Mouse (Mus musculus): ENCODE data around the gene Kcnab1. TPM values are rescaled to one million over a fixed set of nuclear protein-coding genes. Genes with fewer than 3 reads are reported as not detected.

Gene Kcnab1
- polyA plus RNA-seq, 1 experiment from 2014 or later, result 3.0 TPM

- Histone ChIP-seq H3K4me1 (ENCODE audit: control insufficient read depth, insufficient read depth, low read length) (no peaks in the 10 kb centered on the region), H3K9me3 (replicated peaks; ENCODE audit: control insufficient read depth, low read length) (no peaks in the 10 kb centered on the region), H3K4me2 (ENCODE audit: low read depth, low read length) (no peak overlapping the region), H3K27me3 (ENCODE audit: control insufficient read depth, insufficient read depth, low read length) (no peaks in the 10 kb centered on the region), H3K27ac (replicated peaks; ENCODE audit: low read depth, low read length) (no peak overlapping the region), H3K9ac (replicated peaks; ENCODE audit: low read length) (no peak overlapping the region), H3K36me3 (replicated peaks; ENCODE audit: control insufficient read depth, insufficient read depth, low read depth, low read length) (no peaks in the 10 kb centered on the region), H3K4me3 (ENCODE audit: low read depth, low read length) (no peak overlapping the region)
- WGBS, result 76% methylated on average over 2 of the region's 2 CpGs
- ATAC-seq (replicated peaks; ENCODE audit: insufficient number of reproducible peaks, low FRiP score, low TSS enrichment, low read depth), result no peak
- DNase-seq (ENCODE audit: low spot score), result no peak
Measured at GRCm38 (mm10) chr3:65213725-65214124, 104.5 kb downstream of the Kcnab1 start.

DNA sequence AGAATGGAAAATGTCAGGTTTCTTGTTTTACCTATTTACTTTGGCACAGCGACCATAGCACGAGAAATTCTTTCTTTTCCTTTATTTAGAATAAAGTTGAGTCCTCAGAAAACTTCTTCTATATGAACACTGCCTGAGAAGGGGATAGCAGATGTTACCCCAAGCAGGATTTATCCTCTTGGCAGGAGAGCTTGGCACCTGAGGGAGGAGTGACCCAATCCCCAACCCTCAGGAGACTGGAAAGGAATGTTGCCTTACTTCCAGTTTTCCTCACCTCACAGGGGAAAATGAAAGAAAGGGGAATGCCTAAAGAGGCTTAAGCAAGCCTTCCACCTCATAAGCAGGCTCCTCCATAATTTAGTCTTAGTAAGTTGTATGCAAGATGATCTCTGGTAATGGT is 105.5 kb downstream of the Kcnab1 start:
- no peaks in the 10 kb centered on the region for H3K36me3 ChIP-seq (replicated peaks; ENCODE audit: control insufficient read depth, insufficient read depth, low read depth, low read length)
- H3K9ac ChIP-seq (replicated peaks; ENCODE audit: low read length), result no peak overlapping the region
- WGBS, result 80% methylated on average over 2 of the region's 2 CpGs
- ATAC-seq (replicated peaks; ENCODE audit: insufficient number of reproducible peaks, low FRiP score, low TSS enrichment, low read depth), result no peak
- no peak for DNase-seq (ENCODE audit: low spot score)
- no peaks in the 10 kb centered on the region for H3K4me1 ChIP-seq (ENCODE audit: control insufficient read depth, insufficient read depth, low read length)
- H3K4me2 ChIP-seq (ENCODE audit: low read depth, low read length), result no peak overlapping the region
- no peak overlapping the region for H3K4me3 ChIP-seq (ENCODE audit: low read depth, low read length)
- no peak overlapping the region for H3K27ac ChIP-seq (replicated peaks; ENCODE audit: low read depth, low read length)
- no peaks in the 10 kb centered on the region for H3K27me3 ChIP-seq (ENCODE audit: control insufficient read depth, insufficient read depth, low read length)
- no peaks in the 10 kb centered on the region for H3K9me3 ChIP-seq (replicated peaks; ENCODE audit: control insufficient read depth, low read length)

DNA sequence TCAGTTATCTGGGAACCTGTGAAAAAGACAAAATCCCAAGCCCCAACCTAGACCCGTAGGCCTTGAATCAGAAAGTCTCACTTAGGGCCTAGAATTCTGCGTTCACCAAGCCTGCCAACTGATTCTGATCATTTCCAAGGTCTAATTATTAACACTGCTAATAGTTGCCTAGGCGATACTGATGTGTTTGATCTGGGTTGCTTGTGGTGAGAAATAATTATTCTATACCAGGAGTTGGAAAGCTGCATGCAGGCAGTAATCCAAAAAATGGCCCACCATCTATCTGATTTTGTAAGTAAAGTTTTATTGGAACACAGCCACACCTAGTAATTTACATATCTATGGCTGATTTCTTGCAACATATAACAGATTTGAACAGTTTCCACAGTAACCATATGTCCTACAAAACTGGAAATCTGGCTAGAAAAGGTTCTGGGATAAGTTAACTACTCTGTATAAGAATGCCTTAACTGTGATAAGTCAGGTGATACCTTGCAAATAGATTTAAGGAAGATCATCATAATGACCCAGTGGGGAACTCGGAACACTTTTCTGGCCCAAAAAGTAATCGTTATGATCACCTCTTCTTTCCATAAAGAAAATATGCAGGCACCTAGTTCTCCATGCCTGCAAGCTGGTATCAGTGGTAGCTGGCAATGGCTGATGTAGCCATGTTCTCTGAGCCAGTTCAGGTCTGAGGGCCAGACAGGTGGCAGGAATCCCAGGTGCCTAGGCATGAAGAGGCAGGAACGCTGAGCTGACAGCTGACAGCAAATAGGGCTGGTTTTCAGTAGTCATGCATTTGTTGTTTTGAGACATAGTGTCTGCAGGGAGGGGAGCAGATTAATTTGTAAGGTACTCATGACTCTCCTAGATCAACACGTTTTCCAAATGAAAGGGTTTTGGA is 108.7 kb downstream of the Kcnab1 start:
- Histone ChIP-seq H3K27me3 (ENCODE audit: control insufficient read depth, insufficient read depth, low read length) (no peaks in the 10 kb centered on the region), H3K4me2 (ENCODE audit: low read depth, low read length) (no peak overlapping the region), H3K4me3 (ENCODE audit: low read depth, low read length) (no peak overlapping the region), H3K4me1 (ENCODE audit: control insufficient read depth, insufficient read depth, low read length) (no peaks in the 10 kb centered on the region), H3K27ac (replicated peaks; ENCODE audit: low read depth, low read length) (no peak overlapping the region), H3K9ac (replicated peaks; ENCODE audit: low read length) (no peak overlapping the region), H3K9me3 (replicated peaks; ENCODE audit: control insufficient read depth, low read length) (no peaks in the 10 kb centered on the region), H3K36me3 (replicated peaks; ENCODE audit: control insufficient read depth, insufficient read depth, low read depth, low read length) (no peaks in the 10 kb centered on the region)
- DNase-seq (ENCODE audit: low spot score) (no peak), ATAC-seq (replicated peaks; ENCODE audit: insufficient number of reproducible peaks, low FRiP score, low TSS enrichment, low read depth) (no peak)
- WGBS, result 85% methylated on average over 7 of the region's 7 CpGs

GRCm38 (mm10) chr3:65220287-65220686 is 111.1 kb downstream of the Kcnab1 start:
- H3K9me3 ChIP-seq (replicated peaks; ENCODE audit: control insufficient read depth, low read length), result no peaks in the 10 kb centered on the region
- no peak overlapping the region for H3K27ac ChIP-seq (replicated peaks; ENCODE audit: low read depth, low read length)
- no peak overlapping the region for H3K4me2 ChIP-seq (ENCODE audit: low read depth, low read length)
- ATAC-seq (replicated peaks; ENCODE audit: insufficient number of reproducible peaks, low FRiP score, low TSS enrichment, low read depth) (no peak), DNase-seq (ENCODE audit: low spot score) (no peak)
- no peak overlapping the region for H3K4me3 ChIP-seq (ENCODE audit: low read depth, low read length)
- no peak overlapping the region for H3K9ac ChIP-seq (replicated peaks; ENCODE audit: low read length)
- no peaks in the 10 kb centered on the region for H3K4me1 ChIP-seq (ENCODE audit: control insufficient read depth, insufficient read depth, low read length)
- no peaks in the 10 kb centered on the region for H3K36me3 ChIP-seq (replicated peaks; ENCODE audit: control insufficient read depth, insufficient read depth, low read depth, low read length)
- H3K27me3 ChIP-seq (ENCODE audit: control insufficient read depth, insufficient read depth, low read length), result no peaks in the 10 kb centered on the region

DNA sequence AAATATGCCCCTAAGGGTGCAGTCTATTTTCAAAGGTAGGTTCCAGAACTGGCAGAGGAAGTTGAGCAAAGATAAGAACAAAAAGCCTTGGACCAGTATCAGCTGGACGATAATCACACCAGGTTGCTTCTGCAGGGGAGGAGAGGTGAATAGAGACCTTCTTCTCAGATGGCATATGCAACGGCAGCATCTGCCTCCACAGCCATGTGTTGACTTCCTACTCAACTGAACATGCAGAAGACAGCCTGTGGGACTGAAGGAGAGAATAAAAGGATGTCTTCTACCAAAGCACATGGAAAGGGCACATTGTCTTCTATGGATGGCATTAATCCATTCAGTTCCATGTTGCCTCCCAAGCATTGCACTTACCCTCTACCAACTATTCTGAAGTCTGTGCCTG is 114.5 kb downstream of the Kcnab1 start:
- Histone ChIP-seq H3K9me3 (replicated peaks; ENCODE audit: control insufficient read depth, low read length) (no peaks in the 10 kb centered on the region), H3K4me2 (ENCODE audit: low read depth, low read length) (no peak overlapping the region), H3K27ac (replicated peaks; ENCODE audit: low read depth, low read length) (no peak overlapping the region), H3K4me1 (ENCODE audit: control insufficient read depth, insufficient read depth, low read length) (no peaks in the 10 kb centered on the region), H3K27me3 (ENCODE audit: control insufficient read depth, insufficient read depth, low read length) (no peaks in the 10 kb centered on the region), H3K4me3 (ENCODE audit: low read depth, low read length) (no peak overlapping the region), H3K9ac (replicated peaks; ENCODE audit: low read length) (no peak overlapping the region), H3K36me3 (replicated peaks; ENCODE audit: control insufficient read depth, insufficient read depth, low read depth, low read length) (no peaks in the 10 kb centered on the region)
- DNase-seq (ENCODE audit: low spot score) (no peak), ATAC-seq (replicated peaks; ENCODE audit: insufficient number of reproducible peaks, low FRiP score, low TSS enrichment, low read depth) (no peak)
- 93% methylated on average over 2 of the region's 2 CpGs for WGBS

- no peak overlapping the region for H3K4me2 ChIP-seq (ENCODE audit: low read depth, low read length)
- H3K9me3 ChIP-seq (replicated peaks; ENCODE audit: control insufficient read depth, low read length), result no peaks in the 10 kb centered on the region
- no peak overlapping the region for H3K4me3 ChIP-seq (ENCODE audit: low read depth, low read length)
- no peak overlapping the region for H3K27ac ChIP-seq (replicated peaks; ENCODE audit: low read depth, low read length)
- no peaks in the 10 kb centered on the region for H3K36me3 ChIP-seq (replicated peaks; ENCODE audit: control insufficient read depth, insufficient read depth, low read depth, low read length)
- no peak for ATAC-seq (replicated peaks; ENCODE audit: insufficient number of reproducible peaks, low FRiP score, low TSS enrichment, low read depth)
- H3K27me3 ChIP-seq (ENCODE audit: control insufficient read depth, insufficient read depth, low read length), result no peaks in the 10 kb centered on the region
- no peak for DNase-seq (ENCODE audit: low spot score)
- H3K4me1 ChIP-seq (ENCODE audit: control insufficient read depth, insufficient read depth, low read length), result no peaks in the 10 kb centered on the region
- WGBS, result 86% methylated on average over 1 of the region's 1 CpGs
- H3K9ac ChIP-seq (replicated peaks; ENCODE audit: low read length), result no peak overlapping the region
Measured at GRCm38 (mm10) chr3:65230978-65231377, 121.8 kb downstream of the Kcnab1 start.

- WGBS, result 86% methylated on average over 11 of the region's 11 CpGs
- H3K27me3 ChIP-seq (ENCODE audit: control insufficient read depth, insufficient read depth, low read length), result no peaks in the 10 kb centered on the region
Measured at GRCm38 (mm10) chr3:65231419-65232090, 122.4 kb downstream of the Kcnab1 start.

GRCm38 (mm10) chr3:65249023-65249422 is 139.8 kb downstream of the Kcnab1 start:
- Histone ChIP-seq H3K9me3 (replicated peaks; ENCODE audit: control insufficient read depth, low read length) (no peaks in the 10 kb centered on the region), H3K4me3 (ENCODE audit: low read depth, low read length) (no peak overlapping the region), H3K36me3 (replicated peaks; ENCODE audit: control insufficient read depth, insufficient read depth, low read depth, low read length) (no peaks in the 10 kb centered on the region), H3K27me3 (ENCODE audit: control insufficient read depth, insufficient read depth, low read length) (no peaks in the 10 kb centered on the region), H3K9ac (replicated peaks; ENCODE audit: low read length) (no peak overlapping the region), H3K4me1 (ENCODE audit: control insufficient read depth, insufficient read depth, low read length) (no peaks in the 10 kb centered on the region), H3K27ac (replicated peaks; ENCODE audit: low read depth, low read length) (no peak overlapping the region), H3K4me2 (ENCODE audit: low read depth, low read length) (no peak overlapping the region)
- ATAC-seq (replicated peaks; ENCODE audit: insufficient number of reproducible peaks, low FRiP score, low TSS enrichment, low read depth) (no peak), DNase-seq (ENCODE audit: low spot score) (no peak)
- 68% methylated on average over 6 of the region's 6 CpGs for WGBS

More at GRCm38 (mm10) chr3:65231419-65232090, 122.4 kb downstream of the Kcnab1 start:
- Histone ChIP-seq H3K27ac (replicated peaks; ENCODE audit: low read depth, low read length) (no peak overlapping the region), H3K36me3 (replicated peaks; ENCODE audit: control insufficient read depth, insufficient read depth, low read depth, low read length) (no peaks in the 10 kb centered on the region), H3K9ac (replicated peaks; ENCODE audit: low read length) (no peak overlapping the region), H3K4me2 (ENCODE audit: low read depth, low read length) (no peak overlapping the region), H3K9me3 (replicated peaks; ENCODE audit: control insufficient read depth, low read length) (no peaks in the 10 kb centered on the region), H3K4me3 (ENCODE audit: low read depth, low read length) (no peak overlapping the region), H3K4me1 (ENCODE audit: control insufficient read depth, insufficient read depth, low read length) (no peaks in the 10 kb centered on the region)
- DNase-seq (ENCODE audit: low spot score) (no peak), ATAC-seq (replicated peaks; ENCODE audit: insufficient number of reproducible peaks, low FRiP score, low TSS enrichment, low read depth) (no peak)

Measured in embryonic facial prominence, embryonic 11.5 days (tissue).